Comparison of ENCODE assay signal across 10 mouse cellular contexts in the genomic region with DNA sequence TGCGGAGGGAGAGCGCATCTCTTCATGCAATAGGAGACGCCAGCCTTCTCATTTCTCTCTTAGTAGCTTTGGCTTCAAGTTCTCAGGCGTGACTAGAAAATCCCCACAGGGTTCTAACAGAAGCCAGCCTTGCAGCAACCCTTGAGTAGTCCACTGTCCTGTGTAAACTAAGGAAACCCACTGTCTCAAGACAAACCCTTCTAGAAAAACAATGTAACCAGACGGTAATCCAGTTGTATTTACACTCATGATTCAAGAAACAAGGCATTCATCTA. TPM values are rescaled to one million over a fixed set of nuclear protein-coding genes. Genes with fewer than 3 reads are reported as not detected.
A peak's percentile ranks its signal among the peaks of the same experiment; 100 is the strongest.
DNase-seq lines count a peak whose midpoint lies in the region; ATAC-seq and TF ChIP-seq lines count a peak whose summit lies in the region.
"Had no signal": no experiment of that assay in that cellular context is flagged by ENCODE, and none has a peak within 500 bp of the region (broad histone marks: within the 10 kb centered on the region; RNA-seq: fewer than 3 reads in every experiment).

No protein-coding gene starts in this region.

- peaks cover 4% of the 10 kb centered on the region; the same call in 1 of the 2 replicates for H3K9me3 ChIP-seq in G1E (replicated peaks)
- H3K9me3 ChIP-seq in intestine, embryonic 14.5 days (ENCODE audit: control insufficient read depth, low read length) = peaks cover 5% of the 10 kb centered on the region
- H3K9me3 ChIP-seq: hindbrain, embryonic 15.5 days had no signal

- no peaks in the 10 kb centered on the region for H3K36me3 ChIP-seq in G1E (replicated peaks)
- no peaks in the 10 kb centered on the region for H3K36me3 ChIP-seq in intestine, embryonic 14.5 days (ENCODE audit: control insufficient read depth, insufficient read depth, low read length)
- H3K36me3 ChIP-seq in myocyte (ENCODE audit: control insufficient read depth, insufficient read depth) = no peaks in the 10 kb centered on the region
- H3K36me3 ChIP-seq: hindbrain, embryonic 15.5 days had no signal

- WGBS in intestine, embryonic 14.5 days = 84% methylated on average over 5 of the region's 5 CpGs

- H3K27me3 ChIP-seq in G1E (ENCODE audit: insufficient read depth, low read length) (peaks cover 8% of the 10 kb centered on the region), myocyte (ENCODE audit: control insufficient read depth, insufficient read depth, insufficient read length) (peaks cover 11% of the 10 kb centered on the region)
- H3K27me3 ChIP-seq in intestine, embryonic 14.5 days (replicated peaks; ENCODE audit: control insufficient read depth, insufficient read depth, low read length) = no peaks in the 10 kb centered on the region
- H3K27me3 ChIP-seq: hindbrain, embryonic 15.5 days had no signal

- no peak for DNase-seq in layer of hippocampus, adult 2 months (ENCODE audit: low spot score in 2 of 2)
- DNase-seq in layer of hippocampus, adult 9-11 months = no peak
- DNase-seq in G1E (ENCODE audit: low spot score) = no peak
- DNase-seq in intestine, embryonic 14.5 days (ENCODE audit: low spot score) = no peak
- DNase-seq in left cerebral cortex, postnatal 4 days = no peak
- DNase-seq in right cerebral cortex, adult 18-20 months = no peak
- DNase-seq: retina, postnatal 1 day had no signal

- no peak for ATAC-seq in G1E (ENCODE audit: extremely low read depth, insufficient number of reproducible peaks, low FRiP score, poor library complexity, severe bottlenecking)
- ATAC-seq in intestine, embryonic 14.5 days (replicated peaks; ENCODE audit: low FRiP score, low TSS enrichment, low read depth) = no peak

- peak overlapping the region; percentile 47 for H3K4me3 ChIP-seq in layer of hippocampus, adult 2 months
- H3K4me3 ChIP-seq in G1E (ENCODE audit: low read depth, low read length) = peak overlapping the region; percentile 57; the same call in 1 of the 2 replicates
- H3K4me3 ChIP-seq in intestine, embryonic 14.5 days (ENCODE audit: low read depth, low read length) = no peak overlapping the region
- peak overlapping the region; percentile 9 for H3K4me3 ChIP-seq in myocyte
- H3K4me3 ChIP-seq: hindbrain, embryonic 15.5 days had no signal

- peak overlapping the region; percentile 20; the same call in 1 of the 2 replicates for H3K4me2 ChIP-seq in intestine, embryonic 14.5 days (ENCODE audit: low read length)
- peak overlapping the region; percentile 87 for H3K4me2 ChIP-seq in myocyte (ENCODE audit: low read depth)
- H3K4me2 ChIP-seq: hindbrain, embryonic 15.5 days had no signal

- intact Hi-C loops in left cerebral cortex, postnatal 4 days (cut with DNase I) = loop anchor here (5.0 kb wide), 1 partner anchor 420 kb away; no protein-coding TSS in a partner anchor

- TF ChIP-seq POLR2A in myocyte (IDR thresholded peaks at IDR 0.05; ENCODE audit: insufficient read length, low read depth) = no peak

- H3K27ac ChIP-seq in layer of hippocampus, adult 2 months = peak overlapping the region; percentile 4; the same call in 1 of the 2 replicates
- H3K27ac ChIP-seq in intestine, embryonic 14.5 days (ENCODE audit: low read depth) = no peak overlapping the region
- H3K27ac ChIP-seq: hindbrain, embryonic 15.5 days had no signal

- H3ac ChIP-seq in myocyte (ENCODE audit: control insufficient read depth, insufficient read length) = no peak overlapping the region

- no peaks in the 10 kb centered on the region for H3K79me2 ChIP-seq in myocyte (ENCODE audit: control insufficient read depth, insufficient read depth)

- H3K4me1 ChIP-seq in G1E (ENCODE audit: insufficient read depth, low read depth, low read length) = peaks cover 11% of the 10 kb centered on the region
- peaks cover 6% of the 10 kb centered on the region; the same call in 1 of the 2 replicates for H3K4me1 ChIP-seq in intestine, embryonic 14.5 days (replicated peaks; ENCODE audit: control insufficient read depth, insufficient read depth, low read length)
- H3K4me1 ChIP-seq: hindbrain, embryonic 15.5 days had no signal

- H3K9ac ChIP-seq in intestine, embryonic 14.5 days (ENCODE audit: low read length) = no peak overlapping the region
- H3K9ac ChIP-seq: hindbrain, embryonic 15.5 days had no signal

- TF ChIP-seq CTCF in layer of hippocampus, adult 2 months (conservative IDR thresholded peaks at IDR 0.05) = no peak
- no peak for TF ChIP-seq CTCF in G1E (IDR thresholded peaks at IDR 0.05; ENCODE audit: low read depth, low read length)

TF ChIP-seq in myocyte, 11 proteins besides CTCF, POLR2A, EP300 and RAD21:
- no peak for TF ChIP-seq USF1 (IDR thresholded peaks at IDR 0.05; ENCODE audit: low read depth)
- TF ChIP-seq MYOG (IDR thresholded peaks at IDR 0.05; ENCODE audit: control insufficient read depth in 1 of 3, insufficient read depth in 1 of 3, insufficient read length in 2 of 3, low read depth in 2 of 3) = no peak
- TF ChIP-seq TCF3 (IDR thresholded peaks at IDR 0.05; ENCODE audit: insufficient read length, low read depth) = no peak
- no peak for TF ChIP-seq E2F4 (IDR thresholded peaks at IDR 0.05; ENCODE audit: insufficient read depth)
- TF ChIP-seq TCF12 (IDR thresholded peaks at IDR 0.05; ENCODE audit: insufficient read depth, poor library complexity, severe bottlenecking) = no peak
- no peak for TF ChIP-seq SRF (IDR thresholded peaks at IDR 0.05; ENCODE audit: control insufficient read depth, insufficient read length, low read depth)
- no peak for TF ChIP-seq MAX (IDR thresholded peaks at IDR 0.05; ENCODE audit: low read depth)
- TF ChIP-seq POLR2AphosphoS2 (IDR thresholded peaks at IDR 0.05; ENCODE audit: insufficient read length, low read depth) = no peak
- TF ChIP-seq MYOD1 (IDR thresholded peaks at IDR 0.05; ENCODE audit: control insufficient read depth in 1 of 3, insufficient read length in 2 of 3, low read depth in 2 of 3) = no peak
- TF ChIP-seq REST (IDR thresholded peaks at IDR 0.05; ENCODE audit: insufficient read depth, insufficient read length) = no peak
- TF ChIP-seq CEBPB (IDR thresholded peaks at IDR 0.05; ENCODE audit: insufficient read depth, poor library complexity, severe bottlenecking) = no peak

RNA-seq across cellular contexts. Expression of a gene that starts 20.5 kb away (rescaled TPM):
- total RNA-seq in layer of hippocampus, adult 2 months (2021) = 10 to 100 TPM; 89.3 to 97.2 TPM
- total RNA-seq in G1E (2014; fragmentation: Nextera tagmentation) (63.6 and 64.5 TPM in 2 replicates), G1E (2017) (119 and 124 TPM in 2 replicates)
- polyA plus RNA-seq in G1E (2012) (18.2 and 20.0 TPM in 2 replicates), myocyte (2012; fragmentation: generic; extraction: Trizol) (16.2 TPM)
- 65.6 and 71.0 TPM in 2 replicates for polyA plus RNA-seq in intestine, embryonic 14.5 days (2014; fragmentation: Nextera tagmentation; extraction: Ambion mirVana)
- total RNA-seq in left cerebral cortex, postnatal 4 days (2021) = 10 to 100 TPM; 82.4 to 85.1 TPM

RNA-seq across cellular contexts. Expression of a gene that starts 23.3 kb away (rescaled TPM):
- total RNA-seq in layer of hippocampus, adult 2 months (2021) = not detected
- total RNA-seq in G1E (2014; fragmentation: Nextera tagmentation) (not detected in 2 replicates), G1E (2017) (0.99 and 1.1 TPM in 2 replicates)
- polyA plus RNA-seq in G1E (2012) (not detected in 2 replicates), myocyte (2012; fragmentation: generic; extraction: Trizol) (not detected)
- polyA plus RNA-seq in intestine, embryonic 14.5 days (2014; fragmentation: Nextera tagmentation; extraction: Ambion mirVana) = 0.26 and 0.38 TPM in 2 replicates
- not detected for total RNA-seq in left cerebral cortex, postnatal 4 days (2021)
- total RNA-seq: left cerebral cortex, adult 18-20 months had no signal

RNA-seq across cellular contexts. Expression of a gene that starts 26.4 kb away (rescaled TPM):
- total RNA-seq in layer of hippocampus, adult 2 months (2021) = 1 to 10 TPM; 6.4 to 6.6 TPM
- not detected in 2 replicates for total RNA-seq in G1E (2014; fragmentation: Nextera tagmentation)
- total RNA-seq in G1E (2017) = 0.05 and 0.35 TPM in 2 replicates
- polyA plus RNA-seq in G1E (2012) = not detected in 2 replicates
- 14.4 and 15.8 TPM in 2 replicates for polyA plus RNA-seq in intestine, embryonic 14.5 days (2014; fragmentation: Nextera tagmentation; extraction: Ambion mirVana)
- 0.10 TPM for polyA plus RNA-seq in myocyte (2012; fragmentation: generic; extraction: Trizol)
- 1 to 10 TPM; 1.5 to 1.6 TPM for total RNA-seq in left cerebral cortex, postnatal 4 days (2021)
